Mouse (Mus musculus): ENCODE measurements around the gene Dtx3.
A peak's percentile ranks its signal among the peaks of the same experiment; 100 is the strongest.
"Not testable (repeated sequence)": the region's sequence is repeated elsewhere in the genome, so short reads cannot be mapped to it uniquely, and the experiment has no call there.

Gene Dtx3

DNA sequence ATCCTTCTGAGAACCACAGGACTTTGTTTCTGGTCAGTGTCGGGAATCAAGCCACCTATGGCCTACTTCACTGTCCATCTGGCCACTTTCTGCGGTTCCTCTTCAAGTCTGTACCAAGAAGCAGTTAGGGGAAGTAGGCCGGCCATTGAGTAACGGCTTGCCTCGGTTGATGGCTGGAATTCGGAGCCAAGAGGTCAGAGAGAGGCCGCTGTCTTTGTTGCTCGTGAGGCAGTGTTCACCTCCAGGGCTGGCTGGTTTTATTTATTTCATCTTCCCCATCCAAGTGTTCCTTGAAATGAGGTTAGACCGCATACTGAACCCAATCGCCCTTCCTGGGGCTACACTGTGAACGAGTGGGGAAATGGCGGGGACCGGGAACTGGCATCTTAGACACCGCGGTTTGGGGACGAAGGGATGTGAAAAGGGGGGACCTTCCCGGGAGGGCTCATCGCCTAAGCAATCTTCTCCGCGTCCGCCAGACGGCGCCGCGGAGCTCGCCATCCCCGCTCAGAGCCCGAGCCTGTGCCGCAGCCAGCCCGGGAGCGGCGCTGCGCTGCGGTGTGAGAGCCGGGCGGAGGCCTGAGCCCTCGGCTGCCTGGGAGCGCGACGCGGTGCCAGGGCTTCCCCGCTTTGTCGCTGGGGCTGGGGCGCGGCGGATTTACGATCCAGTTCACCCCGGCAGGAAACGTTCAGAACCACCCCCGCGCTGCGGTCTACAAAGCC lies 30.7 kb downstream of the Dtx3 start, which contains the start of gene B4galnt1:
Gene B4galnt1 (plus strand): TSS at position 595 of the 723 bp plus-strand sequence.
- peak; percentile 88 for DNase-seq

DNA sequence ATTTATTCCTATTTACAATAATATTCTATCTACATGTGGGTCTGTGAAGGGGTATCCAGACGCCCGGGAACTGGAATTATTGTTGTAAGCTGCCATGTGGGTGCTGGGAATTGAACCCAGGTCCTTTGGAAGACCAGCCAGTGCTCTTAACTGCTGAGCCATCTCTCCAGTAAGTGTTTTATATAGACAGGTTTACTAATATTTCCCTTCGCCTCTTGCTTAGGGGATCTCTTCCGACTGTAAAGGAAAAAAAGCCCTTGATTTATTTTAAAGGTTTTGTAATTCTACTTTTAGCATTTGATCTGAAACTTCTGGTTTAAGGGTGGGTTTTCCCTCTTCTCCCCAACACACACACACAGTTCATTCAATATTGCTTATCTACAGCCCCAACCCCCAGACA lies 31.3 kb downstream of the Dtx3 start:
- DNase-seq, result no peak

DNA sequence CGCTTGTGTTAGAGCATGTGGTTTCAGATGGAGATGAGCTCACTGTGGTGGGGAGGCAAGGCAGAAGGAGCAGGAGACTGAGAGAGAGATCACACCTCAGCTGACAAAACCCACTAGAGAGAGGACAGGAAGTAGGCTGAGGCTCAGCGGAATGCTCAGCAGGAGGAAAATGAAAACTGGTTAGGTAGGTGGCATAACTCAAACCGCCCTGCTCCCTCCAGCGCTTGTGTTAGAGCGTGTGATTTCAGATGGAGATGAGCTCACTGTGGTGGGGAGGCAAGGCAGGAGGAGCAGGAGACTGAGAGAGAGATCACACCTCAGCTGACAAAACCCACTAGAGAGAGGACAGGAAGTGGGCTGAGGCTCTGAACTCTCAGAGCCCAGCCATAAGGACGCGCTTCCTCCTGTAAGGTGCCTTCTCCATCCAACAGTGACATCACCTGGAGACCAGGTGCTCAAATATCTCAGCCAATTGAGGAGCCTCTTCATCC lies 32.7 kb downstream of the Dtx3 start:
- peak; percentile 61 for DNase-seq

DNA sequence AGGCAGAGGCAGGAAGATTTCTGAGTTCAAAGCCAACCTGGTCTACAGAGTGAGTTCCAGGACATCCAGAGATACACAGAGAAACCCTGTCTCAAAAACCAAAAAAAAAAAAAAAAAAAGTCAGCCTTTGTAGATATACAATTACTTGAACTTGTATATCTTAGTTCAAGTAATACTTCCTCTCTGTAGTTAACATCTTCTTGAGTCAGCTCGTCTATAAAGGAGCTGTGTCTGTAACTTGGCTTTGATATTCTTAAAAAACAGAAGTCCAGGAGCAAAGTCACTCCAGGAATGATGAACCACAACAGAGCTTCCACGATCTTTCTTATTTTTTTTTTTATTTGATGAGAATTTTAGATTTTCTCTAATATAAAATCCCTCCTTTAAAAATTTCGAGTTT lies 34.8 kb downstream of the Dtx3 start:
- DNase-seq, result no peak

DNA sequence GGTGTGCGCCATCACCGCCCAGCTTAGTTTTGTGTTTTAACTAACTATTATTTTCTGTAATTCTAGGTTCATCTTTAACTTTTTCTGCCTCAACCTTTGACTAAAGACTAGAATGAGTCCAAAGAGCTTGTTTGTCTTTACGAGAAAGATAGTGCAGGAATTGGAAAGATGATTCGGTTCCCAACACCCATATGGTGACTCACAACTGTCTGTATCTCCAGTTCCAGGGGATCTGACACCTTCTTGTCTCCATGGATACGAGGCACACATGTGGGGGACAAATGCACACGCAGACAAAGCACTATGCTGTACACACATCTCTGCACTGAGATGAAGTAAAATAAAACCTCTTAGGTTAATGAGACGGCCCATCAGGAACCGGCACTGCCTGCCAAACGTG lies 35.4 kb downstream of the Dtx3 start:
- DNase-seq, result no peak

DNA sequence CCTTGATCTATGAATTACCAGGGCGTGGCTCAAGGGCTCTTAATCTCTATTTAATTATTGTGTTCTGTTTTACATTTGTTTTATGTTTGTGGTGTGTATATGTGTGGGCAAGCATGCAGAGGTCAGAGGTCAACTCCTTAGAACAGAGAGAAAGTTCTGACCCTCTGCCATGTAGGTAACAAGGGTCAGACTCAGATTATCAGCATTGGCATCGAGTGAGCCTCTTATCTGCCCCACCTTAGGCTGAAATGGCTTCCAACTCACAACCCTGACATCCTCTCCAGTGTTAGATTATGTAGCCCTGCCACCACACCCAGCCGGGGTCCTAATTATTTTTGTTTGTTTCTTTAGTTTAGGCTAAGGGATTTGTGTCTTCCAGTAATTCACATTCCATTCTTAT lies 37.1 kb downstream of the Dtx3 start:
- DNase-seq, result no peak

DNA sequence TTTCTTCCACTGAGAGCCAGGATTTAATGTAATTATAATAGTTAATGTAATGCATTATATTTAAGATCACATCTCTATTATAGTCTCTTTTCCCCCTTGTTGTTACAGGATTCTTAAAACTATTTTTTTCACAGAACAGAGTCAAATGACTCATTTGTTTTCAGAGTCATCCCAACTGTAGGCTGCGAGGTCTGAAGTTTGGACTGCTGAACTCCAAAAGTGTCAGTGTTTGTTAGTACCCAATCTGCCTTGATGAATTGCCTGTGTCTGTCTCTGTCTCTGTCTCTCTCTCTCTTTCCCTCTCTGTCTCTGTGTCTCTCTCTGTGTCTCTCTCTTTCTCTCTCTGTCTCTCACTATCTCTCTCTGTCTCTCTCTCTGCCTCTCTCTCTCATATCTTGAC lies 39.0 kb downstream of the Dtx3 start:
- DNase-seq, result no peak

DNA sequence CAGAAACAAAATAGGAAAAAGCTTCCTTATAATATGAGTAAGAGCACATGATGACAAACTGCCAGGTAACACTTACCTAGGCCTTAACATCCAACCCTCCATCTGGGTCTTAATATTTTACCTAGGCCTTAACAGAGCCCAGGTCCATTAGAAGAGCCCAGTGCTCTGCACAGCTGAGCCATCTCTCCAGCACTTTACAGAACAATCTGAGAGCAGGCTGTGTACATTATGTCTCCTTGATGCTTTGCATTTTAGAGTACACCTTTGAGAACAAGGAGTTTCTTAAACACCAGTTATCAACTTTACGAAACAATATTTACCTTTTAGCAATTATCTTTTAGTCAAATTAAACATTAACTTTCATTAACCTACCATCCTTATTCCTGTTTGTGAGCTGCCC lies 39.4 kb downstream of the Dtx3 start:
- no peak for DNase-seq

DNA sequence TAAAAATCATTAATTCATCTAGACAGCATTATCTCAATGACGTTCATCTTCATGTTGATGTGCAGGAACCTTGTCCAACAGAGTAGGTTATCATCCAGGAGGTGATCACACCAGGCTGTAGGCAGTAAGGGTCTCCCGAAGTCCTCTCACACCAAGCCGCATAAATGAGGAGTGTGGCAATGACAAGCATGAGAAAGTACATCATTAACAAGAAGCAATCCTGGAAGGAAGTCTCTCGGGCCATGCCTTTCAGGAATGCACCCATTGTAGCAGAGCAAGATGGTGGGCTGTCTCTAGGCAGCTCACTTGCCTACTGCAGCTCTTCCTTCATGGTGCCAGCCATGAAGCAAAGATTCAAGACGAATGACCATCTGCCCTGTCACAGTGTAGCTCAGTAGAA lies 40.9 kb downstream of the Dtx3 start:
- no peak for DNase-seq

DNA sequence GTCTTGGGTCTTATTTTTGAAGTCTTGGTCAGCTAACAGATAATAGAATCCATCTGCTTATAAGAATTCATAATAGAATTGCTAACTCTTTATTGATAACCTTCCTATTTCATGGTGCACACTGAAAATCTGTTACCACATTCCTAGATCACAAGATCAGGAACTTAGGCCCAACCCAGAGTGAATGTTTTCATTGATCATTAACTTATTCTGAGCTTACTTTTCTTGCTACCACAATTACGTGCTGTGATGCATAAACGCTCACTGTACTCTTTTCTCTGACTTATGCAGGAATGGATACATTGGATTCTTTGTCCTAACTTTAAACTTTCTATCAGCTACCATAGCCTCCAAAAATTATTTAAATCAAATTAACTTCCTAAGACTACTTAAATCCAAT lies 41.3 kb downstream of the Dtx3 start:
- no peak for DNase-seq

DNA sequence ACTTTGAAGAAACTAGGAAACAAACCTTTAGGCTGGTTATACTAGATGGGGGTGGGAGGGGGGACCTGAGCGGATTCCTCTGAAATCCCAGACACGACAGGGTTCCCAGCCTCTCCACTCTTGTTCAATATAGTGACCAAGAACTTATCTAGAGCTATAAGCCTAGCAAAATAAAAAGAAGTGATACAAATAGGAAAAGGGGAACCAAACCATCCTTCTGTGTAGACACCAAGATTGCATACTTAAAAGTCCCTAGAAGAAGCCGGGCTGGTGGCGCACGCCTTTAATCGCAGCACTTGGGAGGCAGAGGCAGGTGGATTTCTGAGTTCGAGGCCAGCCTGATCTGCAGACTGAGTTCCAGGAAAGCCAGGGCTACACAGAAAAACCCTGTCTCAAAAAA lies 42.2 kb downstream of the Dtx3 start:
- DNase-seq, result no peak

DNA sequence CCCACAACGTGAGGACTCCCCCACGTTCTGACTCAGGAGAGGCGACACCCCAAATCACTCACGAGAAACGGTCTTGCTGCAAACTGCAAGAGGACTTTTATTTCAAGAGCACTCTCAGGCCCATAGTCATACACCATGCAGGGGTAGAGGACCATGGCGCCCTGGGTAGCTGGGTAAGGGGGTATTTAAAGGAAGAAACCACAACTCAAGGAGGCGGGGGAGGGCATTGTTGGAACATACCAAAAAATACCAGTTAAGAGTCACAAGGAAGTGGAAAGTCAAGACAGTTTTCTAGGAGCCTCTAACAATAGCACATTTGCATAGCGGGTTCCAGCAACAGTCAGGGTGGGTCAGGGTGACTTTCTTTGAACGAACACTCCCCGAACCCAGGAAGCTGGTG lies 43.0 kb downstream of the Dtx3 start:
- DNase-seq, result not testable (repeated sequence)

DNA sequence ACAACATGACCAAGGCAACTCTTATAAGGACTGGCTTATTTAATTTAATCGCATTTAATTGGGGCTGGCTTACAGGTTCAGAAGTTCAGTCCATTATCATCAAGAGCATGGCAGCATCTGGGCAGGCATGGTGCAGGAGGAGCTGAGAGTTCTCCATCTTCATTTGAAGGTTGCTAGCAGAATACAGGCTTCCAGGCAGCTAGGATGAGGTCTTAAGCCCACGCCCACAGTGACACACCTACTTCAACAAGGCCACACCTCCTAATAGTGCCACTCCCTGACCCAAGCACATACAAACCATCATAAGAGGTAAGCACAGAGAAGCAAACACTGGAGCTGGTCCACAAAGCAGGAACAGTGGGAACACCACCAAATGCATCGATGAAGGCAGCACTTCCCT lies 44.3 kb downstream of the Dtx3 start:
- DNase-seq, result not testable (repeated sequence)

DNA sequence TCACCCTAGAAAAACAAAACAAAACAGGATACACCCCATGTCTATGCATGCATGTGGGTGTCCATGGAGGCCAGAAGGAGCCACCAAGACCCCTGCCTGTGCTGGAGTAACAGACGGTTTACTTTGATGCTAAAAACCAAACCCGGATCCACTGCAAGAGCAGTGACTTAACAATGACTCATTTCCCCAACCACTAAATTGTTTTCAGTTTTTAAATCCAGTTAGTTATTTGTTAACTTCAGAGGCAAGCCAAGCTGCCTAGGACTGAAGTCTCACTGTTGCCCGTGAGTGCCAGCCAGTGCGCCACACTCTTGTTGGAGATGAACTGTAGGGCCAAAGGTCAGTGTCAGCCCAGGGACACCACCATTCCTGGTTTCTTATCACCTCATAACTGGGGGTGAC lies 45.1 kb downstream of the Dtx3 start:
- no peak for DNase-seq

DNA sequence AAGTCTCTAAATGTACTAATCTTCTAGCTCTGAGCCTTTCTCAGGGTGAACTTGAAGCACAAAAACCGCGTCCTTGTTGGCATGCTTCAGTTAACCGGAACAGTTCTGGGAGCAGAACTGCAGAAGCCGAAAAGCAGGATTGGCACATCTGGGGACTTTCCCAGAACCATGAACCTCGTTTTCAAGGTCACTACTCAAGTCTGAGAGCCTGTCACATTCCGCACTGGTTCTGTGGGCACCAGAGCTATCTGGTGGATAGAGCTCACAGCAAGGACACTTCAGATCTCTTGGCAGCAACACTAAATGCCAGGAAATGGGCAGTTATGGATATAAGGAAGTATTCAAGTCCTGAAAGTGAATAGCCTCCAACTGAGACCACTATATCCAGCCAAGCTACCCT lies 48.4 kb downstream of the Dtx3 start:
- DNase-seq, result no peak

DNA sequence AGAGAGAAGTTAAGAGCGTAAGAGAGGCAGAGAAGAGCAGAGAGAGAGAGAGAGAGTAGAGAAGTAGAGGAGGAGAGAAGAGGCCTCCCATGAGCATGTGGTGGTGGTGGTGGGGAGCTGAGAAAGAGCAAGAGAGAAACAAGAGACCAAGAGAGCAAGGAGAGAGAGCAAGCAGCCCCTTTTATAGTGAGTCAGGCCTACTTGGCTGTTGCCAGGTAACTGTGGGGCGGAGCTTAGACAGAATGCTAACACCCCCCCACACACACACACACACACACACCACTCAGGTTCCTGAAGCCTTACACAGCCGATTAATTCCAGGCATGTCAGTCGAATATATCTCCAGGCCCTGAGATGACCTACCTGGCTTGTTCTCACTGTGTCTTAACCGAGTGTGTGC lies 50.2 kb downstream of the Dtx3 start:
- no peak for DNase-seq

DNA sequence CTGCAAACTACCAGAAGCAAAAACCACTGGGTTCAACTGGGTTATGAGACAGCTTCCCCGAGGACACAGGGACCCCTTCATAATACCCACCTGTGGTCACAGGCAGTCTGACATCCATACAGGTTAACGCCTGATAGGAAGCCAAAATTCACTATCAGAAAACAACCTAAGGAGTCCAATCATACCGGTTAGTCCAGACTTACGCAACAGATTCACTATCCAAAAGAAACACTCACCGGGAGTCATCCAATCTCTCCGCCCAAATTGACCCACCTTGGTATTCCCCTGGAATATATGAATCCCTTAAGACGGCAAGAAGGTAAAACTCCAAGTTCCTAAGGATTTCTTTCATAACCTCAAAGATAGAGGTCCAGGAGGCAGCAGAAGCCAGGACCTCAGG lies 51.0 kb downstream of the Dtx3 start:
- no peak for DNase-seq

DNA sequence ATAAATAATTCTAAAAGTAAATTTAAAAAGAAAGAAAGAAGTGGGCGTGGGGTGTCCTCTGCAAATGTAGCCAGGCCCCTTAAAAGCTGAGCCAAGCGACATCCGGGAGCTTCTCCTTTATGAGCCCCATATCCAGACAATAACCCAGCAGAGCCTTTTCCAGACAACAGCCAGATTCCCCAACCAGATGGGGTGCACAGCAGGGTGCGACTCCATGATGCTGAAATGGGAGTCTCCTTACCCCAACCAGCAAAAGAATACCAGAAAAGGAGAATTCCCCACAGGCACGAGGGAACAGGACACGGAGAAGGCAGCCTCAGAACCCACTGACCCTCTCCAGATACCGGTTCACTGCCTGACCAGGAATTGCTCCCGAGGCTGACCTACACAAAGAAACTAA lies 52.3 kb downstream of the Dtx3 start:
- no peak for DNase-seq

DNA sequence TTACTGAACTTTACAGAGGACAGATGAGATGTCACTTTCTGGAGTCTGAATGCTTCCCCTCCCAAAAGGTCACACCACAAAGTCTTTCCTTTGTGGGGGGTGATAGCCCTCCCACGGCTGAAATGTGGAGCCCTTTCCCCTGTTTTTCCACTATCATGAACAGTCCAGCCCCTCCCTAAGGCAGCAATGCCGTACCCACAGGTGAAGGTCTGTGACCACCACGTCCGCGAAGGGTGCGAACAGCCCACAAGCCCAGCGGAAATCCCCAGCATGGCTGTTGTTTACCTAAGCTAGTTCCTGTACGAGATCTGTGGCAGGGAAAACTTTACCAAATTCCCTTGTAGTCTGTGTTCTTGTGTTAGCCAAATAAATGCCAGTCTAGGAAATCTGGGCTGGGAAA lies 54.0 kb downstream of the Dtx3 start:
- peak; percentile 58 for DNase-seq

DNA sequence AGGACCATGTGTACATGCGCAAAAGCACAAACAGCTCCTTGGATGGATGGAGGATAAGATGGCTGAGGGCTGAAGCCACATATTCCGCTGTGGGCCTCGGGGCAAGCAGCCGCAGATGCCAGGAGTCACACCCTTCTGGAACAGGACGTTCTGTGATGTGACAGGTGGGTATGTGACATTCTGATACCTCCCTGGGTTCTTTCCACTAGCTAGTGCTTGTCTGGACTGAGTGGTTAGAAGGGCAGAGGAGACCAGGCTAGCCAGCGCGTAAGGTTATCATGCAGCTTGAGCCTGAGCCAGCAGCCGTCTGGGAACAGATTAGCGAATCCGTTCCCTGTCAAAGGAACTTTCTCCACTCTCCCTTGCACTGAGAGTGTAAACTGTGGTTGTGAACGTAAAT lies 54.6 kb downstream of the Dtx3 start:
- no peak for DNase-seq

All from thymus, postnatal 4 days (tissue).